Mouse (Mus musculus) embryo, embryonic 11 days (tissue): Measurements from ENCODE around the gene Ptma.
"Not testable (repeated sequence)": the region's sequence is repeated elsewhere in the genome, so short reads cannot be mapped to it uniquely, and the experiment has no call there.

Experiments used
- DNase-seq: peaks from one replicate; pipeline ENCODE4 v3.0.0-alpha.2; 2015

Ptma gene

DNA sequence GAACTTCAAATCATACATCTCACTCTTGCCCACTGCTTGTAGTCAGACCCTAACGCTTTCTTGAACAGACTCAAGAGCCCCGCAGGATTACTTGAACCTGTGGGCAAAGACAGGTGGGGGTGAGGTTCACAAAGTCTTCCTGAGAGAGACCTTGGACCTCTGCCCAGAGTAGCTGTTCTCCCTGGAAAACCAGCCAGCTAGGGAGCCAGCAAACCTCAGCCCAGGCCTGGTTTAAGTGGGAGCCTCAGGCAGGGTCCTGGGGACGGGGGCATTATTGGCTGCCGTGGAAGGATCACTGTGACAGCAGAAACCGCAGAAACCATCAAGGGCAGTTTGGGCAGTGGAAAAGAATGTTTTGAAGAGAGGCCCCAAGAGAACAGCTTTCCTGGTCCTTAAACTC, 29.2 kb upstream of the Ptma start:
- no peak for DNase-seq

- DNase-seq, result no peak
Measured at GRCm38 (mm10) chr1:86497986-86498385, 28.5 kb upstream of the Ptma start.

- no peak for DNase-seq
Measured at GRCm38 (mm10) chr1:86498611-86499010, 27.9 kb upstream of the Ptma start.

GRCm38 (mm10) chr1:86499903-86500302, 26.6 kb upstream of the Ptma start:
- peak; percentile 73 for DNase-seq

DNA sequence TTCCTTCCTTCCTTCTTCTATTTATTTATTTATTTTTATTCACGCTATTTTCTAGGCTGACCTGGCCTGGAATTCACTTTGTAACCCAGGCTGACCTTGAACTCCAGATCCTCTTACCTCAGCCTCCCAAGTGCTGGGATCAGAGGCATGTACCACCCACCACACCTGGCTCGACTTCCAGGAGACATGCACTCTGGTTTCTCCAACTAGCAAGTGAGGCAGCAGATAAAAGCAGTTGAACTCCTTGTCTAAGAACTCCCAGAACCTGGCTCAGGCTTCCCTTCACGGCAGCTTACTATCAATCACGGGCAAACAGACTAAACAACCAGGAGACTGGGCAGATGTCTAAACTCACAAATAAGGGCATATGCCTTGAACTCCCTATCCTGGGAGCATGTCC, 25.8 kb upstream of the Ptma start:
- no peak for DNase-seq

- peak; percentile 72 for DNase-seq
Measured at GRCm38 (mm10) chr1:86501114-86501532, 25.4 kb upstream of the Ptma start.

DNA sequence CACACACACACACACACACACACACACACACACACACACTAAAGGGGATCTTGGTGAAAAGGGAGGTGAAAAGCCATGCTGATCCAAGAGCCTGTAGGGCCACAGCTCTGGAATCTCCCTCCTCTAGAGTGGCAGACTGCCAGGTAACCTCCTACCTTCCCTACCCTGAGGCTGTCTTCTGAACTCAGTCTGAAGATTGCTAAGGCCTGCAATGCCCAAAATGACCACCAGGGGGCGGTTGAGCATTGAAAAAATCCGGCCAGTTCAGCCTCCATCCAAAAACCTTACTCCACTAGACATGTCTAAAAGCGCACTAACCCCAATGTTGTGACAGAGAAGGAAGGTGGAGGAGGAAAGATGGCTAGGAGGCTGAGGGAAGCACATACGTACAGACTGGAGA, 25.0 kb upstream of the Ptma start:
- DNase-seq, result peak; percentile 90

GRCm38 (mm10) chr1:86502221-86503048, 24.1 kb upstream of the Ptma start:
- no peak for DNase-seq

- peak; percentile 84 for DNase-seq
Measured at GRCm38 (mm10) chr1:86503165-86503747, 23.3 kb upstream of the Ptma start.

GRCm38 (mm10) chr1:86503906-86504696, 22.4 kb upstream of the Ptma start:
- peak; percentile 98 for DNase-seq

DNA sequence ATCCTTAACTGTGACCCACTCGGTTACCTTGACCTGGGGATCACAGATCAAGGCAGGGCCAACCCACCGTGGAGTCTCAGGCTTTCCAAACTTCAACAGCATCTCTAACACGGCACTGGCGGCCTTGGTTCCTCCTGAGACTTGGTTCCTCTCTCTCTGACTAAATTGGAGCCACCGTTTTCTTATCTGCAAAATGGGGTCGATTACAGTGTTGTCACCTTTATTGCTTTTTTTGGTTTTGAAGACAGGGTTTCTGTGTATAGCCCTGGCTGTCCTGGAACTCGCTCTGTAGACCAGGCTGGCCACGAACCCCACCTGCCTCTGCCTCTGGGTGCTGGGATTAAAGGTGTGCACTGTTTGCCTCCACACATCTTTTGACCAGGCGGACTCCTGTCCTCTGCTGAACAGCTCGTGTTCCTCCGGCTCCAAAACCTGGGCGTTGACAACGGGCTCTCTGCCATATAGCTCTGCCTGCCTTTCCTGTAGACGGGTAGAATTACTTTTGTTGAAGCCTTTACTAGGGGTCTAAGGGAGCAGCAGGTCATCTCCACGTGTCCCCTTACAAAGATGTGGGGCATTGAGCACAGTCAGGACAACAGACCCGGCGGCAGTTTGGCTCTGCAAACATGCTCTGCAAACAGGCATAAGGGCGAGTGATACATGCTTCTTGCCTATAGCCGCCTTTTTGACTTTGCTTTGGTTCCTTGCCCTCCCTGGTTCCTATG, 21.7 kb upstream of the Ptma start:
- peak; percentile 46 for DNase-seq

DNA sequence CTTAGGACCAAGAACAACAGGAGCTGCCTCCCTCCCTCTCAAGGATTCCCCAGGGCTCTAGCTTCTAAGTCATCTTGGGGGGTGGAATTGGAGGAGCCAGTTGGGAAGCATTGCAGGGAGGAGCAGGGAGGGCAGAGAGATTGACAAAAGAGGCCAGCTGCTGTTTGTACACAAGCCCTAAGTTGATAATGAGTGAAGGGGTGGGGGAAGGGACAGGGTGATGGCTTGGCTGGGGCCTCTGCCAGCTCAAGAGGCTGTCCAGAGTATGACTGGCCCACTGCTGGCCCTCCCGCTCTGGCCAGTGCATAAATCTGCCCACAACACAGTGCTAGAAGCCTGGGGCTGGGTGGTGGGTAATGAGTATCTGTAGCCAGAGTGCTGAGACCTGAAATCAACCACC, 21.1 kb upstream of the Ptma start:
- peak; percentile 51 for DNase-seq

GRCm38 (mm10) chr1:86506420-86506819, 20.1 kb upstream of the Ptma start:
- no peak for DNase-seq

DNA sequence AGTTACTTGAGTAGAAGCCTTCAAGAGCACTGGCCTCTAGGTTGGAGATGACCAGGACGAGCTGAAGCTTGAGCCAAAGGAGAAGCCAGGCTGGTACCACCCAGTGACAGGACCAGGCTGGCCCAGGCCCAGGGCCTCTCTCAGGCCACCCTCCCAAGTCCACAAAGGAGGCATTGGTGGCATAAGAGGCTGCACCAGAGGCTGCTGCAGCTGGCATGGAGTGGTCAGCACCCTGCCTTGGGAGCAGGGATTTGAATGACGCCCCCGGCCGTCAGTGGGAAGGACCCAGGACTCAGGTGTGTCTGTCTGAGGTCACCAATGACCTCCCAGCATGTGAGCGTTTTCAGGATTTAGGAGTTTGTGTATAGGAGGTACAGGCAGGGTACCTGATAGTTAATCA, 18.7 kb upstream of the Ptma start:
- no peak for DNase-seq

- DNase-seq, result peak; percentile 93
Measured at GRCm38 (mm10) chr1:86509410-86509809, 17.1 kb upstream of the Ptma start.

GRCm38 (mm10) chr1:86510266-86510665, 16.3 kb upstream of the Ptma start:
- DNase-seq, result no peak

- DNase-seq, result no peak
Measured at GRCm38 (mm10) chr1:86510676-86511441, 15.7 kb upstream of the Ptma start.

GRCm38 (mm10) chr1:86512154-86512720, 14.3 kb upstream of the Ptma start:
- no peak for DNase-seq

GRCm38 (mm10) chr1:86513031-86513430, 13.5 kb upstream of the Ptma start:
- not testable (repeated sequence) for DNase-seq

GRCm38 (mm10) chr1:86515715-86516410, 10.7 kb upstream of the Ptma start:
- no peak for DNase-seq

GRCm38 (mm10) chr1:86517076-86517475, 9.4 kb upstream of the Ptma start:
- DNase-seq, result no peak
